Mouse (Mus musculus): ENCODE data around the gene Psmd4. TPM values are rescaled to one million over a fixed set of nuclear protein-coding genes. Genes with fewer than 3 reads are reported as not detected.

Psmd4 gene
- polyA plus RNA-seq (2015; fragmentation: Nextera tagmentation; extraction: Ambion mirVana), result 286 and 293 TPM in 2 replicates

DNA sequence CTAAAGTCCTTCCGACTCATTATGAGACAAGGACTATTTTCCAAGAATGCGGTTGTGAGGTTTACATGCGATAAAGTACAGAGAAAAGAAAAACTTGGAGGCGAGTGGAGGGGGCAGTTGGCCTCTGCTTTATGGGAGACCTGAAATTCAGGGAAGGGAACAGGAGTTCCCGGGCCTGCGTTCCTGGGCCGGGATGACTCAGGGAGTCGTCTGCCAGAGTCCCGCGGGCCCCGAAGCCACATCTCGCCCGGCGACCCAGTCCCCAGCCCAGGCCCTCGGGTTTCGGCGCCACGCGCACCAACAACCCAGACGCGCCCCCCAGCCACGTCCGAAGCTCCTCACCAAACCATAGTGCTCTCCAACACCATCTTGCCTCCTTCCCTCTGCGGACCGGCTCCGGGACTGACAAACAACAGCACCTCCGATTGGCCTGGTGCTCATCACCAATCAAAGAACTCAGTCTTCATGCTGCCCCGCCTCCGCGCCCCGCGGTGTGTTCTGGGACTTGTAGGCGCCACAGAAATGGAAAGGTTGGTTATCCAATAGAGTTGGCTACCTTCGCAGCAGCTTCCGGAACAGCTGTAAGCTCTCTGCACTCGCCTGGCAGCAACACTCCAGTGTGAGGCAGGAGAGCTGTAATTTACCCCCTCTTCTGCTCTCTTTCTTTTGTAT is at the start of gene Psmd4:
Gene Psmd4, minus strand, starts transcription at position 449 of the 672 bp plus-strand sequence.
- Histone ChIP-seq H3K4me1 (peaks cover 7% of the 10 kb centered on the region), H3K36me3 (peaks cover 15% of the 10 kb centered on the region), H3K27me3 (no peaks in the 10 kb centered on the region), H3K27ac (peak within 1 kb of the TSS; percentile 64; the same call in 1 of the 2 replicates), H3K9me3 (no peaks in the 10 kb centered on the region), H3K9ac (peak within 1 kb of the TSS; percentile 89), H3K4me2 (peak within 1 kb of the TSS; percentile 75), H3K4me3 (peak within 1 kb of the TSS; percentile 84)
- ATAC-seq (ENCODE audit: insufficient number of reproducible peaks, insufficient read depth, low FRiP score, low TSS enrichment, low read depth), result peak; percentile 96
- WGBS, result under 1% methylated on average over 36 of the region's 36 CpGs

DNA sequence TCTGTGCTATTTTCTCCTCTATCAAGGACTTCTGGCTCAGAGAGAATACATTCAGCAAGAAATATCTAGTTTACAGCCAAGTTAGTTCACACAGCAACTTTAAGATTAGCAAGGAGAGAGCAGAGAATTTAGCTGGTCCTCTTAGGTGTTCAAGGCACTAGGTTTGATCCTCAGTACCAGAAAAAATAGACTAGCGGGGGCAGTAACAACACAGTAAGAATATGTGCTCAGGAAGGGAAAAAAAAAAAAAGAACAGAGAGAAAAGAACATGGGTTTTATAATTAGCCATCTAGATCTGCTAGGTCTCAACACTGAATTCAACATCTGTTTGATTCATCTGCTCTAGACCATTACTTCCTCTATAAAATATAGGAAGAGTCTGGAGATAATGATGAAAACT is 45.7 kb upstream of the Psmd4 start:
- Histone ChIP-seq H3K36me3 (peaks cover 9% of the 10 kb centered on the region; the same call in 1 of the 2 replicates), H3K4me3 (no peak overlapping the region), H3K27ac (no peak overlapping the region), H3K9ac (no peak overlapping the region), H3K4me2 (no peak overlapping the region), H3K9me3 (no peaks in the 10 kb centered on the region), H3K27me3 (no peaks in the 10 kb centered on the region), H3K4me1 (no peaks in the 10 kb centered on the region)
- no peak for ATAC-seq (ENCODE audit: insufficient number of reproducible peaks, insufficient read depth, low FRiP score, low TSS enrichment, low read depth)
- 94% methylated on average over 1 of the region's 1 CpGs for WGBS

DNA sequence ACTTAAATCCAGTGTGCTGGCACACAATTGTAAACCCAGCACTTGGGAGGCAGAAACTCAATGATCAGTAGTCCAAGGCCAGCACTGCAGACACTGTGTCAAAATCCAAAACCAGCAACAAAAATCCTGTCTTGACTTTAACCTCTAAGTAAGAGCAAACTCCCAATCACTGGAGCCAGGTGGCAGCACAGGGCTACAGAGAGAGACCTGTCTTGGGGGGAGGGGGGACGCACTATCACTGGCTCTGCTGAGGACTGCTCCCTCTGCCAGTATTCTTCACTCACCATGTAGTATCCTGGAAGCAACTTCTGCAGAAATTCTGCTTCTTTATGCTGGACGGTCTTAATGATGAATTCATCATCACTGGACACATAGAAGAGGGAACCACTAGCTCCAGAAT is 29.2 kb upstream of the Psmd4 start:
- 93% methylated on average over 2 of the region's 2 CpGs for WGBS

DNA sequence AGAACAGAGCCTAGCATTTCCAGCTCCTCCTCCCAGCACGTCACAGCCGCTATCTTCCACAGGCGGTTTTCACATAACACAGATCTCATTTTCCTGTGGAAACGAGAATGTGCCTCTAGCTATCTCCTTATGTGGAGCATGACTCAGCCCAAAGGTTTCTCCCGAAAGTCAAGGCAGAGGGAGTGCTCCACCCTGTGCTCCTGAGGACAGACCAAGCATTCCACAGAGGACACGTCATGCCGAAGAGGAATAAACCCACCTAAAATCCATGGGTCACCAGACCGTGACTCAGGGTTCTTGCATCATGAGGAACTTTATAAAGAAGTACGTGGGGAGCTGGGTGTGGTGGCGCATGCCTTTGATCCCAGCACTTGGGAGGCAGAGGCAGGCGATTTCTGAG is 24.2 kb upstream of the Psmd4 start:
- H3K27me3 ChIP-seq, result no peaks in the 10 kb centered on the region
- peaks cover 95% of the 10 kb centered on the region for H3K36me3 ChIP-seq
- H3K4me2 ChIP-seq, result no peak overlapping the region
- 87% methylated on average over 11 of the region's 11 CpGs for WGBS
- H3K9ac ChIP-seq, result no peak overlapping the region
- no peaks in the 10 kb centered on the region for H3K9me3 ChIP-seq
- no peak overlapping the region for H3K4me3 ChIP-seq
- no peak for ATAC-seq (ENCODE audit: insufficient number of reproducible peaks, insufficient read depth, low FRiP score, low TSS enrichment, low read depth)
- no peak overlapping the region for H3K27ac ChIP-seq
- H3K4me1 ChIP-seq, result no peaks in the 10 kb centered on the region

More for the DNA sequence above, 29.2 kb upstream of the Psmd4 start:
- Histone ChIP-seq H3K4me1 (no peaks in the 10 kb centered on the region), H3K27me3 (no peaks in the 10 kb centered on the region), H3K9me3 (no peaks in the 10 kb centered on the region), H3K4me2 (no peak overlapping the region), H3K9ac (no peak overlapping the region), H3K4me3 (no peak overlapping the region), H3K36me3 (peaks cover 88% of the 10 kb centered on the region), H3K27ac (no peak overlapping the region)
- ATAC-seq (ENCODE audit: insufficient number of reproducible peaks, insufficient read depth, low FRiP score, low TSS enrichment, low read depth), result no peak

DNA sequence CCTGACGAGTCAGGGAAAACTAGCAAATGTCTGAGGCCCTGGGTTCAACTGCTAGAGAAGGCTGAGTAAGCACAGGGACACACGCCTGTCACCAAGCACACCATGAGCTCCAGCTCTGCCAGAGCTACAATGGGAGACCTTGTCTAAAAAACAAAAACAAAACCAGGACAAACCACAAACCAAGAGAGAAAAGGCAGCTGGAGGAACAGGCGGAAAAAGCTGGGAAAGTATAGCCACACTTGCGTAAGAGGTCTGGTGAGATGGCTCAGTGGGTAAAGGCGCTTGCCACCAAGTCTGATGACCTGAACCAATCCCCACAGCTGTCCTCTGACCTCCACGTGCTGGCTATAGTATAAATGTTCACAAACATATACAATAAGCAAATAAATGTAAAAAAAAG is 23.7 kb upstream of the Psmd4 start:
- H3K9ac ChIP-seq, result no peak overlapping the region
- no peaks in the 10 kb centered on the region for H3K4me1 ChIP-seq
- 89% methylated on average over 6 of the region's 6 CpGs for WGBS
- no peaks in the 10 kb centered on the region for H3K9me3 ChIP-seq
- ATAC-seq (ENCODE audit: insufficient number of reproducible peaks, insufficient read depth, low FRiP score, low TSS enrichment, low read depth), result no peak
- H3K4me3 ChIP-seq, result no peak overlapping the region
- no peak overlapping the region for H3K4me2 ChIP-seq
- no peak overlapping the region for H3K27ac ChIP-seq
- peaks cover 95% of the 10 kb centered on the region for H3K36me3 ChIP-seq
- no peaks in the 10 kb centered on the region for H3K27me3 ChIP-seq

DNA sequence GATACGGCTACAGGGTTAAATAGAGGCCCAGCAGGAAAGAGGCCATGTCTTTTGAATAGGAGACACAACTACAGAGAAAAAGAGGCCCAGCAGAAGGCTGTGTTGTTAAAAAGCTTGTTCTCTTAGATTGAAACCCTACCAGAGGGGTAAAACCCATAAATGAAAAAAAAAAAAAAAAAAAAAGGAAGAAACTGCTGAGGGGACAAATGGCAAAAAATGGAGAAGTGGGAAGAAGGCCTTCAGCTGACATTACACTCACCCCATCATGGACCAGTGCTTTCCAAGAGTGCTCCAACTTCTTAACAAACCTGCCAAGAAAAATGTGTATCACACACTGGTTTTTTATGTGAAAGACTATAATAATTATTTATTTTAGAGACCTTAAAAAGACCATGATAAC is 23.1 kb upstream of the Psmd4 start:
- Histone ChIP-seq H3K36me3 (peaks cover 95% of the 10 kb centered on the region), H3K4me3 (no peak overlapping the region), H3K27me3 (no peaks in the 10 kb centered on the region), H3K27ac (no peak overlapping the region), H3K9ac (no peak overlapping the region), H3K4me2 (no peak overlapping the region), H3K4me1 (no peaks in the 10 kb centered on the region), H3K9me3 (no peaks in the 10 kb centered on the region)
- ATAC-seq (ENCODE audit: insufficient number of reproducible peaks, insufficient read depth, low FRiP score, low TSS enrichment, low read depth), result no peak
- 95% methylated on average over 1 of the region's 1 CpGs for whole genome bisulfite sequencing

DNA sequence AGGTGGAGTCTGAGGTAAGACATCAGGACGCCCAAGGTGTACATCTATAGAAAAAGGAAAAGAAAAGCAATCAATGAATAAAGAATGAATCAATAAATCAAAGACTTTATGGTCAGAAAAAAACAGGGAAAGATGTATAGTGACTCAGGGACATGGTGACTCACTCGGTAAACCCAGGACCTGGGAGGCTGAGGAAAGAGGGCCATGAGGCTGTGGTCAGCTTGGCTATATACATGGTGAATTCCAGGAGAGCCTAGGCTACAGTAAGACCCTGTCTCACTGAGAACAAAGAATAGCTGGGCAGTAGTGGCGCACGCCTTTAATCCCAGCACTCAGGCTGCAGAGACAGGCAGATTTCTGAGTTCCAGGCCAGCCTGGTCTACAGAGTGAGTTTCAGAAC is 21.3 kb upstream of the Psmd4 start:
- 88% methylated on average over 4 of the region's 4 CpGs for WGBS
- H3K36me3 ChIP-seq, result peaks cover 97% of the 10 kb centered on the region

DNA sequence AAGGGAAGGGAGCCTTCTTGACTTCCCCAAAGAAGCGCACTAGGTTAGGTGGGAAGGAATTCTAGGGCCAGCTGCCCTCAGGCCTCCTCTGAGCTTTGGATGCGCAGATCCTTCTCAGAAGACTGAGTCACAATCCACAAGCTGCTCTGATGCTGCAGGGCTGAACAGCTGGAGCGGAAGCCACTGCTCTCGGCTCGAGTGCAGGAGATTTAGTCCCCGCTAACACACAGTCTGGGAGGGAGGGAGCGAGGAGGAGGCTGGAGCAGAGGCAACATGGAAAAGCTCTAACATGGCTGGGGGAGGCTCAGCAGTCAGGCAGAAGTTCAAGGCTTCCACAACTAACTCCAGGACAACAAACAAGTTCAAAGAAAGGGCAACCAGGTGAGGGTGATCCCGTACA is 15.7 kb upstream of the Psmd4 start:
- H3K9me3 ChIP-seq, result no peaks in the 10 kb centered on the region
- H3K4me2 ChIP-seq, result no peak overlapping the region
- H3K36me3 ChIP-seq, result peaks cover 55% of the 10 kb centered on the region
- 55% methylated on average over 8 of the region's 8 CpGs for WGBS
- H3K4me3 ChIP-seq, result no peak overlapping the region
- H3K4me1 ChIP-seq, result peaks cover 9% of the 10 kb centered on the region
- H3K27me3 ChIP-seq, result no peaks in the 10 kb centered on the region
- no peak overlapping the region for H3K9ac ChIP-seq
- peak overlapping the region; percentile 51; the same call in 1 of the 2 replicates for H3K27ac ChIP-seq
- ATAC-seq (ENCODE audit: insufficient number of reproducible peaks, insufficient read depth, low FRiP score, low TSS enrichment, low read depth), result no peak

More for the DNA sequence above, 21.3 kb upstream of the Psmd4 start:
- ATAC-seq (ENCODE audit: insufficient number of reproducible peaks, insufficient read depth, low FRiP score, low TSS enrichment, low read depth), result no peak
- no peak overlapping the region for H3K9ac ChIP-seq
- H3K9me3 ChIP-seq, result no peaks in the 10 kb centered on the region
- no peak overlapping the region for H3K4me2 ChIP-seq
- H3K27me3 ChIP-seq, result no peaks in the 10 kb centered on the region
- H3K27ac ChIP-seq, result no peak overlapping the region
- no peak overlapping the region for H3K4me3 ChIP-seq
- no peaks in the 10 kb centered on the region for H3K4me1 ChIP-seq

DNA sequence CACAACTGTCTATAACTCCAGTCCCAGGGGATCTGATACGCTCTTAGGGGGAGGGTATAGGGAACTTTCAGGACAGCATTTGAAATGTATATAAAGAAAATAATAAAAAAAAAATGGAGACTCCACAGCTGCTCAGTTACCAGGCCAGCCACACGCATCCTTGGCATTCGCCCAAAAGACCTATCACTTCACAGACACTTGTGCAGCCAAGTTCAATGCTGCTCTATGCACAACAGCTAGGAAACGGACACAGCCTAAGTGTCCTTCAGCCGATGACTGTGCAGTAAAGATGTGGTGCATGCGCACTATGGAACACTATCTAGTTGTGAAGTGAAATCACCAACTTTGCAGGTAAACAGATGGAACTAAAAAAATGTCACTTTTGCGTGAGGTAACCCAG is 13.9 kb upstream of the Psmd4 start:
- H3K27ac ChIP-seq, result no peak overlapping the region
- peaks cover 37% of the 10 kb centered on the region for H3K36me3 ChIP-seq
- ATAC-seq (ENCODE audit: insufficient number of reproducible peaks, insufficient read depth, low FRiP score, low TSS enrichment, low read depth), result no peak
- no peaks in the 10 kb centered on the region for H3K9me3 ChIP-seq
- no peak overlapping the region for H3K9ac ChIP-seq
- WGBS, result 89% methylated on average over 7 of the region's 7 CpGs
- H3K4me3 ChIP-seq, result no peak overlapping the region
- no peak overlapping the region for H3K4me2 ChIP-seq
- H3K27me3 ChIP-seq, result no peaks in the 10 kb centered on the region
- H3K4me1 ChIP-seq, result peaks cover 9% of the 10 kb centered on the region

DNA sequence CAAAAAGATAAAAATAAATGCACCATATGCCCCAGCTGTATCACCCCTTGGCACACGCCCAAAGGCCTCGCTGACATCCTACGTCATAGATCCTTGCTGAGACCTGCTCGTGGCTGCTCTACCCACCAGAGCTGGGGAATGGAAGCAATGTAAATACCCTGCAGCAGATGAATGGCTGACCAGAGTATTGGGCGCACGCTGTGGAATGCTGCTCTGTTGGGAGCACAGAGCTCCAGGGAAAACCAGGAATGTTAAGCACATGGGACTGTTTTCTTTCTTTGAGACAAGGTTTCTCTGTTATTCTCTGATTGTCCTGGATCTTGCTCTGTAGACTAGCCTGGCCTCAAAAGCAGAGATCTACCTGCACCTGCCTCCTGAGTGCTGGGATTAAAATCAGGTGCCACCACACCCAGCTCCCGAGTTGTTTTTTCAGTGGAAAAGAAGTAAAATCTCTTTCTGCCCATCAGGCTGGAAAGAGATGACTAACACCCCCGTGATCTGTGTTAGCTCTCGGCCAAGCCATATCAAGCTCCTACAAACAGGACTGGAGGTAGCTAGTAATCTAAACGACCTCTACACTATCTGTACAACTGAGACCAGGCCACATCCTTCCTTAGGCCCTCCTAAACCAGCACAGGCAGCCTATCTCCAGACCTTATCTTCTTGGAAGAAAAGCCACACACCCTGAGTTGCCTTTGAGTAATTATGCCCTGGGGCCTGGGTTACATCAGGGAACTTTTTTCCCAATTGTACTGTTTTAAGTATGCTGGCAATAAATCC is 12.3 kb upstream of the Psmd4 start:
- Histone ChIP-seq H3K4me3 (no peak overlapping the region), H3K27me3 (no peaks in the 10 kb centered on the region), H3K4me1 (peaks cover 9% of the 10 kb centered on the region), H3K4me2 (0 out of 2 replicates have a peak overlapping the region, but pooled peaks have one; percentile 18), H3K27ac (peak overlapping the region; percentile 48), H3K36me3 (peaks cover 21% of the 10 kb centered on the region), H3K9me3 (no peaks in the 10 kb centered on the region), H3K9ac (no peak overlapping the region)
- ATAC-seq (ENCODE audit: insufficient number of reproducible peaks, insufficient read depth, low FRiP score, low TSS enrichment, low read depth), result no peak
- WGBS, result 27% methylated on average over 10 of the region's 10 CpGs

DNA sequence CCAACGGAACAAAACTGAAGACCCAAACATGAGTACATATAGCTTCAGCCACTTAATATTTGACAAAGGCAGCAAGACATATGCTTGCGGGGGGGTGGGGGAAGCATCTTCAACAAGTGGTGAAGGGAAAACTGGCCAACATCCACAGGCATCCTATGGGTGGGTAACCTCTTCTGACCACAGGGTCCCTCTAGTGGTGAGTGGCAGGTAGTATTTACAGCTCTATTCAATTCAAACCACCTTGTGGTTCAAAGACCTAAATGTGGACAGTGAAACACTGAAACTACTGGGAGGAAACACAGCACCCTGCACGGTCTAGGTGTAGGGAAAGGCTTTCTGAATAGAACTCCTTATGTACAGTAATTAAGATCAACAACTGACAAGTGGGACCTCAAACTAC is 11.3 kb upstream of the Psmd4 start:
- H3K36me3 ChIP-seq, result peaks cover 11% of the 10 kb centered on the region

DNA sequence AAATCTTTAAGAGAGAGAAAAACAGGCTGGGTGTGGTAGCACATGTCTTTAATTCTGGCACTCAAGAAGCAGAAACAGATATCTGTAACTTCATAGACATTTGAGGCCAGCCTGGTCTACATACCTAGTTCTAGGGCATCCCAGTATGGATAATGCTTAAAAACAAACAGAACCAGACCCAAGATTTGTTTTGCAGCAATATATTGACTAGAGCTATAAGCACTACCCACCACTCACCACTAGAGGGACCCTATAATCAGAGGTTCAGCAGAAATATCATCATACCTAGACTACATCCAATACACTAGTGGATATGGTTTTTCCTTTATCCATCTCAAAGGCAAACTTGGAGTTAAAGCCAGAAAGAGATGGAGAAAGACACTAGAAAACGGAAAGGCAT is 10.5 kb upstream of the Psmd4 start:
- WGBS, result 37% methylated on average over 1 of the region's 1 CpGs
- Histone ChIP-seq H3K9me3 (no peaks in the 10 kb centered on the region), H3K27me3 (no peaks in the 10 kb centered on the region), H3K4me3 (no peak overlapping the region), H3K9ac (no peak overlapping the region), H3K36me3 (peaks cover 5% of the 10 kb centered on the region), H3K4me1 (peaks cover 9% of the 10 kb centered on the region), H3K4me2 (no peak overlapping the region), H3K27ac (no peak overlapping the region)
- no peak for ATAC-seq (ENCODE audit: insufficient number of reproducible peaks, insufficient read depth, low FRiP score, low TSS enrichment, low read depth)

More for the DNA sequence above, 11.3 kb upstream of the Psmd4 start:
- Histone ChIP-seq H3K9me3 (no peaks in the 10 kb centered on the region), H3K9ac (no peak overlapping the region), H3K27ac (no peak overlapping the region), H3K4me3 (no peak overlapping the region), H3K4me1 (peaks cover 9% of the 10 kb centered on the region), H3K27me3 (no peaks in the 10 kb centered on the region), H3K4me2 (no peak overlapping the region)
- ATAC-seq (ENCODE audit: insufficient number of reproducible peaks, insufficient read depth, low FRiP score, low TSS enrichment, low read depth), result no peak
- 44% methylated on average over 3 of the region's 3 CpGs for WGBS

Measured in embryonic facial prominence, embryonic 13.5 days (tissue).